Mouse (Mus musculus) central nervous system, embryonic 14 days (tissue): ENCODE results near the gene Glmn. TPM values are rescaled to one million over a fixed set of nuclear protein-coding genes. Genes with fewer than 3 reads are reported as not detected.

ENCODE experiments used
- polyA plus RNA-seq: library from polyadenylated mRNA; depleted of rRNA; stranded (reverse); fragments of >200 nt; gene quantifications from 2 replicates; pipeline ENCODE4 v1.2.3, GENCODE M21; 2012; rRNA removed

Glmn gene
- 19.7 and 20.6 TPM in 2 replicates for polyA plus RNA-seq

DNA sequence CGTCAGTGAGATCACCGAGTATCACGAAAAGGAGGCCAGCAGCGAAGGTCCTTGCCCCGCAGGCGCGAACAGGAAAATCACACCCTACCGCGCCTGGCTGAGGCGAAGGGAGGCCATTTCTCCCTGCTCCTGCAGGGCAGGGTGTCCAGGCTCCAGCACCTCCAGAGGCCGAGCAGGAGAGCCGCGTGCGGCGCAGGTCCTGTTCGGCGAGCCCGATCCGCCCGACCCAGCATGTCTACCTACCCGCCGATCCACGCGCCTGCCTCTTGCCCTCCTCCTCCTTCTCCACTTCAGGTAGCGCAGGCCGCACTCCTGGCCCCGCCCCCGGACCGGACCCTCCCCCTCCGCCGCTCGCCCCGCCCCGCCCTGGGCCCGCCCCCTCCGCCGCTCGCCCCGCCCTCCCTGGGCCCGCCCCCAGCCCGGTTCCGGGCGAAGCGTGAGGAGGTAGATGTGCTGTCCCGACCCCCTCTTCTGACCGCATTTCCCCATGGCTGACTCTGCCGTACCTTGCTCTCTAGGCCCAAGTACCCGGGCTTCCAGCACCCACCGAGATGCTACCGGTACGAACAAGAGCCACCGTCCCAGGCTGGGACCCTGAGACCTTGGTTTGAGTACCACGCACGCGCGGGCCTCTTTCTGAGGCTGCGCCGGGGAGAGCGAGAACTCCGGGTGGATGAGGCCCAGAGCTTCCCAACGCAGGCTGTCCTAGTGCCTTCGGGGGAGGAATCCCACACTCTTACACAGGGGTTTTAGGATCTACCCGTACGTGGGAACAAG, at the start of gene Glmn, which contains the start of gene Rpap2:
TSS of gene Glmn (minus strand) at position 588 of the 777 bp plus-strand sequence.
TSS of gene Rpap2 (plus strand) at position 73 of the 777 bp plus-strand sequence.

DNA sequence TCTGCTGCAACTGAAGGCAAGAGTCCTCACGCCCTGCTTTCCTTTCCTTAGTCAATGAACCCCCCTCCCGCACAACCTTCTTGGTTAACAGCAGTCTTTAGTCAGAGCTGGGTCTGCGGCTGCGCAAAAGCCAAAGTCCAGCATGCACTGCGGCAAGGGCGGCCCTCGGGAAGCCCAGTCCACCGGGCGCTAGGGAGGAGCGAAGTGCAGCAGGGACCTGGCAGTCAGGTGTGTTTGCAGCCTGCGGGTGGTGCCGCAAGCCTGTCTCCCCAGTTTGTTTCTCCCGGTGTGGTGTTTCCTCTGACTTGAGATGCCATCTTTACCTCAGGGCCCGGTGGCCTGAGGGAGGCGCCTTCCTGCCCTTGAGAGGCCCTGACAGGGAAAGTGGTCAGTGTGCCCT, 63.1 kb downstream of the Glmn start, which contains the start of gene 1700028K03Rik:
TSS of gene 1700028K03Rik (plus strand) at position 129 of the 400 bp plus-strand sequence.

DNA sequence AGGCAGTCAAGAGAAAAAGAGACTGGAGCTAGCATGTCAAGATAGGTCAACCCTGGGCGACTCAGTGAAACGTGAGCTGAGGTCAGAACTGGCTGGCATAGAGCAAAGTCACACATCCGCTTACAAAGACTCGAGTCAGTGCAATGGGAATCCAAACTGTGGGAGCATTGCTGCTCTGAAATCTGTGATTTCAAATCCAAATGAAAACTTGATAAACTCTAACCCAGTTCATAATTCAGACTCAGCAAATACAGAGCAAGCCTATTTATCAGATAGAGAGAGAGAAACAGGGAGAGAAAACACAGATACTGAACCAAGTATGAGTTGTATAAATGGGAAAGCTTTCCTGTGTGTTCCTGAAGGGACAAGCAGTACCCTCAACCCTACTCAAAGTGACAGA, 90.4 kb downstream of the Glmn start, which contains the start of gene Gm42669:
TSS of gene Gm42669 (plus strand) at position 301 of the 400 bp plus-strand sequence.

Other genes starting within 250 kb of the Glmn start
- 2.2 and 3.1 TPM in 2 replicates for gene Ephx4, start 195.2 kb downstream of the Glmn start, polyA plus RNA-seq
- not detected in 2 replicates for gene Lpcat2b, start 166.3 kb downstream of the Glmn start, polyA plus RNA-seq
- 14.2 and 15.9 TPM in 2 replicates for gene Btbd8, start 159.9 kb downstream of the Glmn start, polyA plus RNA-seq
- 0.21 TPM in 2 replicates for gene Gm42669, start 90.3 kb downstream of the Glmn start, polyA plus RNA-seq
- gene 1700028K03Rik, start 63.2 kb downstream of the Glmn start, polyA plus RNA-seq = 0.06 and 0.09 TPM in 2 replicates
- gene Rpap2, start 515 bp downstream of the Glmn start, polyA plus RNA-seq = 12.2 and 12.5 TPM in 2 replicates
- gene Gfi1, start 128.1 kb upstream of the Glmn start, polyA plus RNA-seq = 0.16 and 0.33 TPM in 2 replicates
- gene Ube2d2b, start 232.2 kb upstream of the Glmn start, polyA plus RNA-seq = not detected in 2 replicates